Mouse (Mus musculus): Measurements from ENCODE around the gene 1700020A23Rik.

DNA sequence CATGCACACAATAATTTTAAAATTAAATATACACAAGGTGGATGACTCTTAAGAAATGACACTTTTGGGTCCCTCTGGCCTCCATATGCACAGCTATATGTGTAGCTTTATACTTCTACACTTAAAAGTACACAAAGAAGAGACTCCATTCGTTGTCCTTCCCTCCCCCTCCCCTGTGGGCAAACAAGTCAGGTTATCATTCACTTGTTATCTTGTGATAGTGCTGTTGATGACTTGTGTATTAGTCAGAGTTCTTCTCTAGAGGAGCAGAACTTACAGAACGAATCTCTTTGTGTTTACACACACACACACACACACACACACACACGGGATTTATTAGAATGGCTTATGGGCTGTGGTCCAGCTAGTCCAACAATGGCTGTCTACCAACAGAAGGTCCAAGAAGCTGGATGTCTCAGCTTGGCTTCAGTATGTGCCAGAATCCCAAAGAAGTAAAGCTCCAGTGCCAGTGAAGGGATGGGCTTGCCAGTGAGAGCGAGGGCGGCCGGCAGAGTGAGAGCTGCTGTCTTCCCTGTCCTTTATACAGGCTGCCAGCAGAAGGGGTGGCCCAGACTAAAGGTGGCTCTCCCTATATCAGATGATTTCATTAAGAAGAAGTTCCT is 49.8 kb downstream of the 1700020A23Rik start:
- no peak for TF ChIP-seq POLR2A (IDR thresholded peaks at IDR 0.05; ENCODE audit: borderline replicate concordance, extremely low read depth, insufficient read depth, insufficient read length, poor library complexity, severe bottlenecking)
- no peak for TF ChIP-seq CTCF (IDR thresholded peaks at IDR 0.05; ENCODE audit: borderline replicate concordance, extremely low read depth, insufficient read depth, insufficient read length)
